Comparison of ENCODE assay signal across 8 mouse cellular contexts in the genomic region with DNA sequence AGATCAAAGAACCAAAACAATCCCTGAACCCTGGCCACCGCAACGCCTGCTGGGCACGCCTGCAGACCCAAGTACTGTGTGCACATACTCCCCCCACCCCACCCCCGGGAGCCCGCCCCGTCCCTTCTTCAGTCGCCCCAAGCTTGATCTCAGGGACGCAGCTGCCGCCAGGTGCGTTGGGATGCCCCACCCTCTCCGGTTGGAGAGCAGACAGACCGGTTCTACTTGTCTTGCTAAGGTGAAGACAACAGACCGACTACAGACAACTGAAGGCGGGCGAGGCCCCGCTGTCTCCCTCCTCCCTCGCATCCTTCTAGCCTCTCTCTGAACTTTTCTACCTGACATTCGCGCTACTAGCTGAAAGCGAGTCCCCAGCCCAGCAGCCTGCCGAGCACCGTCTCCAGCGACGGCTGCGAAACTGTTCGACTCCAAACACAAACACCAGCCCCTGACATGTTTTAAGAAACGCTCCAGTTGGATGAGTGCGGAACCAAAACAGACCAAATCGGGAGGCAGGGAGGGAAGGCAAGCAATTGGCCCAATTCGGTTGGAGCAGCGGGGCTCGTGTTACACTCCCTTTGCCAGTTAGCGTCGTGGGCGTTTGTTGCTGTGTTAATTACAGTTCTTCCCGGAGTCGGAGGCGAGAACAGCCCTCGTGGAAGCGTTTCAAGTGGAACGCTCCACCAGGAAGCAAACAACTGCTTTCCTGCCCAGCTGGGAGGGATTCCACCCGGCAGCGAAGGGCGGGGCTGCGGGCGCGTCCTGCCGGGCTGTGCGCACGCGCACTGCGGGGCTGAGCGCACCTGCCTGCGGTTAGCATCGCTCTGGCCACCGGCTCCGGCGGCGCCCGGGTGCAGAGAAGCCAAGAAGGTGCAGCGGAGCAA. TPM values are rescaled to one million over a fixed set of nuclear protein-coding genes. Genes with fewer than 3 reads are reported as not detected.
A peak's percentile ranks its signal among the peaks of the same experiment; 100 is the strongest.
DNase-seq lines count a peak whose midpoint lies in the region; ATAC-seq lines count a peak whose summit lies in the region.

No protein-coding gene starts in this region.

- no peaks in the 10 kb centered on the region for H3K36me3 ChIP-seq in megakaryocyte, embryonic 14.5 days (replicated peaks; ENCODE audit: low read length)

- peaks cover 44% of the 10 kb centered on the region for H3K4me1 ChIP-seq in megakaryocyte, embryonic 14.5 days

- intact Hi-C loops in gastrocnemius, postnatal 14 days (cut with DNase I; ENCODE audit: low total_unique reads), result no loop called here

- H3K9me3 ChIP-seq in megakaryocyte, embryonic 14.5 days, result no peaks in the 10 kb centered on the region

- peak overlapping the region; percentile 94 for H3K4me3 ChIP-seq in megakaryocyte, embryonic 14.5 days (replicated peaks)

- DNase-seq in gastrocnemius, postnatal 14 days, result peak; percentile 82
- peak; percentile 69 to 86 for DNase-seq in left cerebral cortex, adult 9 months (ENCODE audit: low spot score in 2 of 2)
- peak; percentile 85 to 86 for DNase-seq in right cerebral cortex, adult 2 months (ENCODE audit: low spot score in 2 of 2)
- peak; percentile 52 for DNase-seq in urinary bladder, postnatal 10 days (ENCODE audit: low spot score)

- peaks cover 24% of the 10 kb centered on the region for H3K27me3 ChIP-seq in megakaryocyte, embryonic 14.5 days (replicated peaks)

- ATAC-seq in activated CD4-positive, CD25-positive, alpha-beta regulatory T cell, adult 4 months, result peak; percentile 61
- ATAC-seq in common myeloid progenitor, adult 5-6 weeks (replicated peaks; ENCODE audit: low read depth, poor library complexity, severe bottlenecking), result peak; percentile 74
- ATAC-seq in inflammation-experienced regulatory T-cells, adult 6 months, result peak; percentile 69

RNA-seq across cellular contexts. Expression of gene Gm2310, which starts 49.1 kb away (rescaled TPM):
- polyA plus RNA-seq in activated CD4-positive, CD25-positive, alpha-beta regulatory T cell, adult 4 months (2017; shearing (Covaris generic)), result not detected
- total RNA-seq in common myeloid progenitor, adult 5-6 weeks (2017), result not detected in 2 replicates
- total RNA-seq in gastrocnemius, postnatal 14 days (2021), result not detected
- under 1 TPM in 2 of 3 experiments, not detected in 1; 0.40 to 0.73 TPM for polyA plus RNA-seq in inflammation-experienced regulatory T-cells, adult 6 months (2017; shearing (Covaris generic))
- not detected in 2 replicates for polyA plus RNA-seq in megakaryocyte, embryonic 14.5 days (2012; ENCODE audit: insufficient read depth, low replicate concordance)

Comparison
In these comparisons a context has a peak if more than half of its experiments do, and no peak if none do; other contexts are left out.
1. Peak in every context shown above with its lines: DNase-seq, ATAC-seq and H3K4me3 ChIP-seq.